Mouse (Mus musculus): ENCODE data around the gene Mau2. TPM values are rescaled to one million over a fixed set of nuclear protein-coding genes. Genes with fewer than 3 reads are reported as not detected.

The Mau2 gene
- polyA plus RNA-seq, 1 experiment, result 12.3 TPM

DNA sequence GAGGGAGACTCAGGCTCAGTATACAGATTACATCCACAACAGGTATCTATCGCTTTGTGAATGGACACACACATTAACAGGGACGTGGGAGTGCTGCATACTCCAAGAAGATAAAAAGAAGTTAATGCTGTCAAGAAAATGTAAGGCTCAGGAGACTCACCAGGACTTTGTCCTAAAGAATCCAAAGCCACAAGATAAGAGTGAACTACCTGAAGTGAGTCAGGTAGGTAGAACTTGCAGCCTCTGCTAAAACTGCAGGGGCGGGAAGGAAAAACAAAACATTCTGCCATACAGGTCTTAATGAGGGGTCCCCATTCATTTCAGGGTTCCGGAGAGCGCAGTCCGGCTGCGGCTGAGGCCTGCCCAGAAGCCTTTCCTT is 69.5 kb downstream of the Mau2 start:
- Histone ChIP-seq H3K27ac (replicated peaks; ENCODE audit: low read depth, low read length) (0 out of 2 replicates have a peak overlapping the region, but pooled peaks have one; percentile 13), H3K4me1 (ENCODE audit: control insufficient read depth, insufficient read depth, insufficient read length, low read length) (peaks cover 31% of the 10 kb centered on the region), H3K4me3 (ENCODE audit: insufficient read depth, low read depth, low read length) (peak overlapping the region; percentile 100)

DNA sequence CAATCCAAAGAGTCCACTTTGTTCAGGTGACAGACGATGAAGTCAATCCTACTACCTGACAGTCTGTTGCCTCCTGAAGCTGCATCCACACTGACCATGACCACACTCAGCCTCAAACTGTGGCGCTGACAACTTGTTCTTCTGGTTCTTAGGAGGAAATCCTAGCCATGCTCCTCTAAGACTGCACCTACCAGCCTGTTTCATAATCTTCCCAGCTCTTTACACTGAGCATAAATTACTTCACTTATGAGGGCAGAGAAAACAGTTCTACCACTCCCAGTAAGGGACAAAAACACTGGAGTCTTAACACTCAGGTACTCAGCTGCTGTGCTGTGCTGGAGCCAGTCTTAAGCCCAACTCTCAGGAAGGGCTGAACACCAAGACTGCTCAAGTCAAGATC is 71.7 kb downstream of the Mau2 start:
- Histone ChIP-seq H3K4me1 (ENCODE audit: control insufficient read depth, insufficient read depth, insufficient read length, low read length) (peaks cover 47% of the 10 kb centered on the region), H3K4me3 (ENCODE audit: insufficient read depth, low read depth, low read length) (no peak overlapping the region), H3K27ac (replicated peaks; ENCODE audit: low read depth, low read length) (no peak overlapping the region)

DNA sequence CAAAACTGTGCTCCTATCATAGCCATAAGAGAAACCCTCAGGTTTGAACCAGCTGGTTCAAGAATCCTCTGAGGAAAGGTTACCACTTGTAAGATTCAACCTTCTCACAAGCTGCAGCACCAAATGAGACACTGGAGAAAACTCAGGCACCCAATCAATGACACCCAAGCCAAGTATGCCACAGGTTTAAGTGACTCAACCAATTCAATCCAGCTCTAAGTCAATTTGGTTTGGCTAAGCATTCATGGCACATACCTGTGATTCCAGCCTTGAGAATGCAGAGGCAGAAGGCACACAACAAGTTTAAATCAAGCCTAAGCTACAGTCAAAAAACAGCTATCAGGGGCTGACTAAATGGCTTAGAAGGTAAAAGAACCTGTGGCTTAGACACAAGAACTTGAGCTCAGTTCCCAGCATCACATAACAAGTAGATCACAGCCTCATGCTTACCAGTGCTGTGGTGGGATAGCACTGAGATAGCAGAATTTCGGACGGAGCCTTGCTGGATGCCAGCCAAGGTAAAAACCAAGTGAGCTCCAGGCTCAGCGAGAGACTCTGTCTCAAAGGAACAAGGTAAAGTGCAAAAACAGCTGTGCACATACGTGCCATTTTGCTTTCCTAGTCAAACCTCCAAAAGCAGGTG is 75.1 kb downstream of the Mau2 start:
- Histone ChIP-seq H3K4me3 (ENCODE audit: insufficient read depth, low read depth, low read length) (no peak overlapping the region), H3K27ac (replicated peaks; ENCODE audit: low read depth, low read length) (peak overlapping the region; percentile 52), H3K4me1 (ENCODE audit: control insufficient read depth, insufficient read depth, insufficient read length, low read length) (peaks cover 67% of the 10 kb centered on the region)

Other genes starting within 250 kb of the Mau2 start
- 3.8 and 4.7 TPM in 2 replicates for gene Gmip, start 234.1 kb downstream of the Mau2 start, polyA plus RNA-seq (2012; ENCODE audit: insufficient read depth, insufficient read length, missing spikeins)
- gene Lpar2, start 220.3 kb downstream of the Mau2 start, polyA plus RNA-seq (2012; ENCODE audit: insufficient read depth, insufficient read length, missing spikeins), result not detected in 2 replicates
- not detected in 2 replicates for gene Pbx4, start 210.2 kb downstream of the Mau2 start, polyA plus RNA-seq (2012; ENCODE audit: insufficient read depth, insufficient read length, missing spikeins)
- gene Cilp2, start 155.0 kb downstream of the Mau2 start, polyA plus RNA-seq (2012; ENCODE audit: insufficient read depth, insufficient read length, missing spikeins), result not detected in 2 replicates
- not detected in 2 replicates for gene Tssk6, start 140.6 kb downstream of the Mau2 start, polyA plus RNA-seq (2012; ENCODE audit: insufficient read depth, insufficient read length, missing spikeins)
- gene Ndufa13, start 140.2 kb downstream of the Mau2 start, polyA plus RNA-seq (2012; ENCODE audit: insufficient read depth, insufficient read length, missing spikeins), result 437 and 615 TPM in 2 replicates
- 8.4 and 10.4 TPM in 2 replicates for gene Yjefn3, start 140.0 kb downstream of the Mau2 start, polyA plus RNA-seq (2012; ENCODE audit: insufficient read depth, insufficient read length, missing spikeins)
- gene Gatad2a, start 46.4 kb downstream of the Mau2 start, polyA plus RNA-seq (2012; ENCODE audit: insufficient read depth, insufficient read length, missing spikeins), result 33.7 and 35.6 TPM in 2 replicates
- gene Sugp1, start 79 bp upstream of the Mau2 start, polyA plus RNA-seq (2012; ENCODE audit: insufficient read depth, insufficient read length, missing spikeins), result 7.6 and 9.0 TPM in 2 replicates
- gene Tm6sf2, start 30.2 kb upstream of the Mau2 start, polyA plus RNA-seq (2012; ENCODE audit: insufficient read depth, insufficient read length, missing spikeins), result not detected in 2 replicates
- 0.63 and 4.7 TPM in 2 replicates for gene Hapln4, start 40.7 kb upstream of the Mau2 start, polyA plus RNA-seq (2012; ENCODE audit: insufficient read depth, insufficient read length, missing spikeins)
- 1.9 and 3.2 TPM in 2 replicates for gene Ncan, start 78.1 kb upstream of the Mau2 start, polyA plus RNA-seq (2012; ENCODE audit: insufficient read depth, insufficient read length, missing spikeins)
- 8.6 and 12.9 TPM in 2 replicates for gene Nr2c2ap, start 88.6 kb upstream of the Mau2 start, polyA plus RNA-seq (2012; ENCODE audit: insufficient read depth, insufficient read length, missing spikeins)
- 18.6 and 21.4 TPM in 2 replicates for gene Rfxank, start 96.4 kb upstream of the Mau2 start, polyA plus RNA-seq (2012; ENCODE audit: insufficient read depth, insufficient read length, missing spikeins)
- 63.7 and 77.1 TPM in 2 replicates for gene Borcs8, start 96.8 kb upstream of the Mau2 start, polyA plus RNA-seq (2012; ENCODE audit: insufficient read depth, insufficient read length, missing spikeins)
- not detected in 2 replicates for gene Mef2b, start 97.0 kb upstream of the Mau2 start, polyA plus RNA-seq (2012; ENCODE audit: insufficient read depth, insufficient read length, missing spikeins)
- gene Tmem161a, start 129.6 kb upstream of the Mau2 start, polyA plus RNA-seq (2012; ENCODE audit: insufficient read depth, insufficient read length, missing spikeins), result 20.3 and 22.0 TPM in 2 replicates
- 75.9 and 89.9 TPM in 2 replicates for gene Slc25a42, start 169.6 kb upstream of the Mau2 start, polyA plus RNA-seq (2012; ENCODE audit: insufficient read depth, insufficient read length, missing spikeins)
- 5.9 and 10.4 TPM in 2 replicates for gene Sugp2, start 191.5 kb upstream of the Mau2 start, polyA plus RNA-seq (2012; ENCODE audit: insufficient read depth, insufficient read length, missing spikeins)
- 5.0 and 6.7 TPM in 2 replicates for gene Armc6, start 191.7 kb upstream of the Mau2 start, polyA plus RNA-seq (2012; ENCODE audit: insufficient read depth, insufficient read length, missing spikeins)
- 2.8 and 4.5 TPM in 2 replicates for gene Homer3, start 240.1 kb upstream of the Mau2 start, polyA plus RNA-seq (2012; ENCODE audit: insufficient read depth, insufficient read length, missing spikeins)